Mouse (Mus musculus) midbrain, embryonic 16.5 days (tissue): Measurements from ENCODE around the gene Rtp3. TPM values are rescaled to one million over a fixed set of nuclear protein-coding genes. Genes with fewer than 3 reads are reported as not detected.

Source experiments
- ATAC-seq: fragments of 200-750 bp; cut with Nextera tagmentation; 2 replicates; pipeline ENCODE4 v1.8.0; 2017; ENCODE audit warnings: moderate TSS enrichment
- H3K27ac ChIP-seq: fragments of 300-500 bp; sonication (generic); 2 replicates; pipeline ENCODE4 v1.5.1; 2014; ENCODE audit warnings: mild to moderate bottlenecking, low read length, mixed read lengths
- H3K27me3 ChIP-seq: fragments of 300-500 bp; sonication (generic); 2 replicates; pipeline ENCODE4 v1.6.1; 2014; ENCODE audit warnings: low read depth, low read length, mixed read lengths; ENCODE audit not compliant: control insufficient read depth, insufficient read depth
- H3K36me3 ChIP-seq: fragments of 300-500 bp; sonication (generic); 2 replicates; pipeline ENCODE4 v1.6.1; 2014; ENCODE audit warnings: mild to moderate bottlenecking, low read length, moderate library complexity, mixed read lengths; ENCODE audit not compliant: control insufficient read depth, insufficient read depth
- H3K4me1 ChIP-seq: fragments of 300-500 bp; sonication (generic); 2 replicates; pipeline ENCODE4 v1.6.1; 2014; ENCODE audit warnings: mild to moderate bottlenecking, low read length, mixed read lengths; ENCODE audit not compliant: control insufficient read depth, insufficient read depth
- H3K4me2 ChIP-seq: fragments of 300-500 bp; sonication (generic); 2 replicates; pipeline ENCODE4 v1.6.1; 2014; ENCODE audit warnings: mild to moderate bottlenecking, low read length, mixed read lengths
- H3K4me3 ChIP-seq: fragments of 300-500 bp; sonication (generic); 2 replicates; pipeline ENCODE4 v1.5.1; 2014; ENCODE audit warnings: low read depth, mild to moderate bottlenecking, low read length, moderate library complexity, mixed read lengths
- H3K9ac ChIP-seq: fragments of 300-500 bp; sonication (generic); 2 replicates; pipeline ENCODE4 v1.6.1; 2014; ENCODE audit warnings: low read depth, low read length, mixed read lengths
- H3K9me3 ChIP-seq: fragments of 300-500 bp; sonication (generic); replicated peaks from 2 replicates; pipeline ENCODE4 v1.6.1; 2014; ENCODE audit warnings: mild to moderate bottlenecking, low read length, mixed read lengths; ENCODE audit not compliant: control insufficient read depth, poor library complexity, severe bottlenecking
- WGBS: fragments of 180-500 bp; shearing (Covaris S2); extraction: QIAGEN DNeasy Blood & Tissue Kit; methylation state at CpG from one replicate; pipeline ENCODE4 v1.1.7; 2014; 5-methylcytosine and 5-hydroxymethylcytosine counted together
- polyA plus RNA-seq: library from polyadenylated mRNA; unstranded; fragments of >200 nt; fragmentation: Nextera tagmentation; extraction: Ambion mirVana; gene quantifications from 2 replicates; pipeline ENCODE4 v1.2.1, GENCODE M21; 2015

Gene Rtp3
- polyA plus RNA-seq, 1 experiment from 2014 or later: 0.20 TPM

DNA sequence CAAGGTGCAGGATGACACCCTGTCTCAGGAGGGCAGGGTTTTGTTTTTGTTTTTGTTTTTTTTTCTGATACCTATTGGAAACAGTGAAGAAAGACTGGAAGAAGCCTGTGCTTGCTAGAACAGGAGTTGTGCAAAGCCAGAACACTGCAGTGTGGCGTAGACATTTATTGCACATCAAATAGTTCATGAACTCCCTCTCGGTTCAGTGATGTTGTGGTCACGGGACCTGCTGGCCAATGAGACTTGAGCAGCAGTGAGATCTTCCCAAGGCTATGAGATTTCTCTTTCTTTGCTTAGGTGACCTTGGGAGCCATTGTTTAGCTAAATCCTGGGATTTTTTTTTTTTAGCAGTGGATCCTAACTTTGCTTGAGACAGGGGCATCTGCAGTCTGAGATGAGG is 2.3 kb downstream of the Rtp3 start:
- ATAC-seq: no peak
- Histone ChIP-seq H3K4me3 (no peak overlapping the region), H3K9ac (no peak overlapping the region), H3K36me3 (no peaks in the 10 kb centered on the region), H3K4me1 (no peaks in the 10 kb centered on the region), H3K9me3 (no peaks in the 10 kb centered on the region), H3K27ac (no peak overlapping the region), H3K4me2 (no peak overlapping the region), H3K27me3 (no peaks in the 10 kb centered on the region)
- WGBS: 85% methylated on average over 3 of the region's 3 CpGs

DNA sequence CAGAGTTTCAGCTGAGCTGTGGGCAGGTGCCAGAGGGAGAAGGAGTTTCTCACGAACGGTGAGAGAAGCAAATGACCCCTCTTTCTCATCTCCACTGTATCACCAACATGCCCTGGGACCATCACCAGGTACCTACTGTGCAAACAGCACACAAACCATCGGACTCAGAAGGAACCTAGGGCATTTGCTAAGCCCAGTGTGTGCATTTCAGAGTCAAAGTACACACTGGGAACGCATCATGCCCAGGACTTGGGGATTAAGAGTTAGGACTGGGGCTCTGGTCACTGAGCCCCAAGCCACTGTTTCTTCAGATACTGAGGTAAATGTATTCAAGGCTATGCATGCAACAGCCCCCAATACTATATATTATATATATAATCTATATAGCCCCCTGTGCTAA is 3.1 kb downstream of the Rtp3 start:
- Histone ChIP-seq H3K36me3 (no peaks in the 10 kb centered on the region), H3K4me1 (no peaks in the 10 kb centered on the region), H3K4me3 (no peak overlapping the region), H3K9ac (no peak overlapping the region), H3K27ac (no peak overlapping the region), H3K4me2 (no peak overlapping the region), H3K9me3 (no peaks in the 10 kb centered on the region), H3K27me3 (no peaks in the 10 kb centered on the region)
- WGBS: 81% methylated on average over 4 of the region's 4 CpGs
- ATAC-seq: no peak

DNA sequence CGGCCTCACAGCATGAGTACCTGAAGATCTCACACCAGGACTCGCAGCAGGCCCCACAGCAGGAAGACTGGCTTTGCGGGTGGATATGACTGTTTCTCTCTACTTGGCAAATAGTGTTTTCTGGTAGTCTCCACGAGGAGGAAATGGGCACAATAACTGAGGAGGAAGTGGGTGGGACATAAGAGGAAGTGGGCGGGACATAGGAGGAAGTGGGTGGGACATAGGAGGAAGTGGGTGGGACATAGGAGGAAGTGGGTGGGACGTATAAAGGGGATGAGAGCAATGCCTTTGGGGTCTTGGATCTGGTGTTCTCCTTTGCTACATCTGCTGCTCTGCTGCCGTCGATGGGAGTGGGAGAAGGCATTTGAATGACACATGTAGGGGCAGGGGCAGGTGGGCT is 4.4 kb downstream of the Rtp3 start:
- WGBS: 90% methylated on average over 8 of the region's 8 CpGs
- Histone ChIP-seq H3K9ac (no peak overlapping the region), H3K9me3 (no peaks in the 10 kb centered on the region), H3K36me3 (no peaks in the 10 kb centered on the region), H3K27ac (no peak overlapping the region), H3K4me1 (no peaks in the 10 kb centered on the region), H3K27me3 (no peaks in the 10 kb centered on the region), H3K4me2 (no peak overlapping the region), H3K4me3 (no peak overlapping the region)
- ATAC-seq: no peak

DNA sequence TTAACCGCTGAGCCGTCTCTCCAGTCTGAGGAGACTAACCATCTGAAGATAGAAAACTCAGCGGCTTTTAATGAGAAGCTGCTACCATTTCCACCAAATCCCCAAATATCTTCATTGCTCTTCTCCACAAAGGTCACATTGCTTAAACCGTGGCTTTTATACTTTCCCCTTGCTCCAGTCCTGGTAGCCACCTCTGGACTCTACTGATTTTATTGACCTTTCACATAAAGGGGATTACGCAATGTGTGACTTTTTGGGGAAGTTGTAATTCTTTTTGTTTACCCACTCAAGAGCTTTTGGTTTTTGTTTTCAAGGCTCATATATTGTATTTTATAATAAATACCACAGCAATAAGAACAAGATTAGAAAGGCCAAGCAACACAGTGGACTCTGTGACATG is 4.8 kb downstream of the Rtp3 start:
- 93% methylated on average over 5 of the region's 5 CpGs for WGBS

DNA sequence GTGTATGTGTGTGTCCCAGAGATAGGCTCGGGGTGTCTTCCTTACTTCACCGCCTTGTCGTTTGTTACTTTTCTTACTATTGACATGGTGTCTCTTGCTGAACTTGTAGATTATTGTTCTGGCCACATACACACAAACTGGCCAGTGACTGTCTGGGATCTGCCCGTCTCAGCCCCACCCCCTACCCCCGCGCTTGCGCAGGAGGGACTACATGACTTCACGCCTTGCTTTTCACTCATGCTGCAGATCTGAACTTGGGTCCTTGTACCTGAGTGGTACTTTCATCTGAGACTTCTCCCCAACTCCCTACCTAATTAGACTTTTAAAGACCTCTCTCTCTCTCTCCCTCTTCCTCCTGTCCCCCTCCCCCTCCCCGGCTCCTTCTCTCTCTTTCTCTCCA is 6.3 kb downstream of the Rtp3 start:
- Histone ChIP-seq H3K36me3 (no peaks in the 10 kb centered on the region), H3K4me1 (no peaks in the 10 kb centered on the region), H3K4me3 (no peak overlapping the region), H3K4me2 (no peak overlapping the region), H3K9me3 (no peaks in the 10 kb centered on the region), H3K9ac (no peak overlapping the region), H3K27me3 (no peaks in the 10 kb centered on the region), H3K27ac (no peak overlapping the region)
- WGBS: 91% methylated on average over 9 of the region's 9 CpGs
- ATAC-seq: no peak

More for the DNA sequence above, 4.8 kb downstream of the Rtp3 start:
- Histone ChIP-seq H3K4me2 (no peak overlapping the region), H3K9ac (no peak overlapping the region), H3K4me1 (no peaks in the 10 kb centered on the region), H3K4me3 (no peak overlapping the region), H3K36me3 (no peaks in the 10 kb centered on the region), H3K27ac (no peak overlapping the region), H3K27me3 (no peaks in the 10 kb centered on the region), H3K9me3 (no peaks in the 10 kb centered on the region)
- ATAC-seq: no peak

DNA sequence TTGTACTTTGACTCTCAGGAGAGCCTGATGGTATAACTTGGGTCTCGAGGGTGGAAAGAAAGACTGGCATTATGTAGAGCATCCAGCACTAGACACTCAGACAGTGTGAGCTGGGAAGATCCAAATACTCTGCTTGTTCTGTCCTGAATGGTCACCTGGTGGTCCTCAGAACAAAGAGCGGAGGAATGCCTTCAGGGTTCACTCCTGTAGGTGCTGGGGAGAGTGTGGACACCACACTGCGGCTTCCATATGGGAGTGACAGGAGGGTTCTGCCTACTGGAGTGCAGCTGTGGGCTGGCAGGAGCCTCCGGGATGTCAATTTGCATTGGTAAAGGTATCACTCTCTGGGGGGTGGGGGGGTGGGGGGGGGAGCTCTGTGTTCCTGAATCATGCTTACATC is 8.0 kb downstream of the Rtp3 start:
- no peaks in the 10 kb centered on the region for H3K4me1 ChIP-seq
- WGBS: 65% methylated on average over 4 of the region's 4 CpGs
- H3K4me3 ChIP-seq: no peak overlapping the region
- no peak for ATAC-seq
- H3K27ac ChIP-seq: no peak overlapping the region
- H3K9me3 ChIP-seq: no peaks in the 10 kb centered on the region
- no peaks in the 10 kb centered on the region for H3K36me3 ChIP-seq
- no peak overlapping the region for H3K4me2 ChIP-seq
- H3K9ac ChIP-seq: no peak overlapping the region
- H3K27me3 ChIP-seq: no peaks in the 10 kb centered on the region

DNA sequence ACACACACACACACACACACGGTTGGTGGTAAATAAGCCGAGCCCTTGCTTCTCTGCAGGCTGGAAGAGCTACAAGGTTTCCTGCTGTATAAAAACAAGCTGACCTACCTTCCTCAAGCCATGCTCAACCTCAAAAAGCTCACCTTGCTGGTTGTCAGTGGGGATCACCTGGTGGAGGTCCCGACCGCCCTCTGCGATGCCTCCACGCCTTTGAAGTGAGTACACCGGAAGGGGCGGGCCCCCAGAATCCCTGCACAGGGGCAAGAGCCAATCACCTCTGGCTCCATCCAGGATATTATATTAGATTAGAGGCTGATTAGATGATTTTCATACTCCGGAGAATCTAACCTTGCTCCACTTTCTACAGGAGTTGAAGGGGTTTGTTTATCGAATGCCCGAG is 11.0 kb downstream of the Rtp3 start:
- no peak overlapping the region for H3K4me3 ChIP-seq
- no peaks in the 10 kb centered on the region for H3K9me3 ChIP-seq
- no peak overlapping the region for H3K27ac ChIP-seq
- H3K4me1 ChIP-seq: no peaks in the 10 kb centered on the region
- 94% methylated on average over 11 of the region's 11 CpGs for WGBS
- H3K27me3 ChIP-seq: no peaks in the 10 kb centered on the region
- no peak overlapping the region for H3K4me2 ChIP-seq
- no peak overlapping the region for H3K9ac ChIP-seq
- no peak for ATAC-seq
- no peaks in the 10 kb centered on the region for H3K36me3 ChIP-seq

DNA sequence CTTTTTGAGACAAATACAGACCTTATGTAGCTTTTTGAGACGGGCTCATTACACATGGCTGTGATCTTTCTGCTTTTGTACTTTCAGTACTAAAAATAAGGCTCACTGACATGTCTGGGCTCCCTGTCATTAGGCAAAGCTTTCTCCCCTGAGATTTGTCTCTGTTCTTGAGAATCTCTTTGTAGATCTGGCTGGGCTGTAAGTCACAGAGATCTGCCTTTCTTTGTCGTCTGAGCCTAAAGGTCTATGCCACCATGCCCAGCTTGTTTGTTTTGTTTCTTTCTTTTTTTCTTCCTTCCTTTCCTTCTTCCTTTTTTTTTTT is 24.5 kb downstream of the Rtp3 start:
- no peak overlapping the region for H3K27ac ChIP-seq
- no peak for ATAC-seq
- WGBS: 73% methylated on average over 2 of the region's 2 CpGs
- H3K27me3 ChIP-seq: no peaks in the 10 kb centered on the region
- no peak overlapping the region for H3K9ac ChIP-seq
- no peak overlapping the region for H3K4me3 ChIP-seq
- H3K4me1 ChIP-seq: no peaks in the 10 kb centered on the region
- H3K9me3 ChIP-seq: no peaks in the 10 kb centered on the region
- H3K4me2 ChIP-seq: no peak overlapping the region
- H3K36me3 ChIP-seq: no peaks in the 10 kb centered on the region

DNA sequence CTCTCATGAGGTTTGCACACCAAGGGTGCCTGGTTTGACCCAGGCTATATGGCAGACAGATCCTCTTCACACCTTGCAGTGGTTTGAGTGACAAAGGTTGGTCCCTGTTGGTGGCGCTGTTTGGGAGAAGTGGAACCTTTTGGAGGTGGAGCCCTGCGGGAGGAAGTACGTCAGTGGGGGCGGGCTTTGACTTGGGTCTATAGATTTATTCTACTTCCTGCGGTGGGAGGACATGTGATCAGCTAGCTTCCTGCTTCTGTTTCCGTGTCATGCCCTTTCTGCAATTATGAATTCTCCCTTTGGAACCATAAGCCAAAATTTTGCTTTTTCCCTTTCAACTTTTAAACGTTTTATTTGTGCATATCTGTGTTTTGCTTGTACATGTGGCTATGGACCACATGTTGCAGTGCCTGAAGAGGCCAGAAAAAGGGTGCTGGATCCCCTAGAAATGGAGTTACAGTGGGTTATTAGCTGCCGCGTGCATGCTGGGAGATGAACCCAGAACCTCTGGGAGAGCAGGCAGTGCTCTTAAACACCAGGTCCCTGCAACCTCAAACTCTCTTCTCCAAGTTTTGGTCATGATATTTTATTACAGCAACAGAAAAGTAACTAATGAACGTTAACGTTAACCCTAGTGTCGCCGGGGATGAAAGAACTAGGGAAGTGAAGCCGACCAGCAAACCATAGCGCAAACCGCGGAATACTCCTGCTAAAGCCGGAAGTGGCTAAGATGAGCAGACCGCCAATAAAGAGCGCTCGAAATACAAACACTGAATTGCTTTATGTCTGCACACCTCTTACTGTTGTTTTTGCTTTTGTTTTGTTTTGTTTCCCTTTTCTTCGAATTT is 25.1 kb downstream of the Rtp3 start:
- no peaks in the 10 kb centered on the region for H3K9me3 ChIP-seq
- WGBS: 90% methylated on average over 22 of the region's 22 CpGs
- H3K4me1 ChIP-seq: no peaks in the 10 kb centered on the region
- H3K4me2 ChIP-seq: no peak overlapping the region
- no peak overlapping the region for H3K4me3 ChIP-seq
- no peaks in the 10 kb centered on the region for H3K27me3 ChIP-seq
- H3K9ac ChIP-seq: no peak overlapping the region
- H3K27ac ChIP-seq: no peak overlapping the region
- ATAC-seq: no peak
- no peaks in the 10 kb centered on the region for H3K36me3 ChIP-seq
